In the genomic region with DNA sequence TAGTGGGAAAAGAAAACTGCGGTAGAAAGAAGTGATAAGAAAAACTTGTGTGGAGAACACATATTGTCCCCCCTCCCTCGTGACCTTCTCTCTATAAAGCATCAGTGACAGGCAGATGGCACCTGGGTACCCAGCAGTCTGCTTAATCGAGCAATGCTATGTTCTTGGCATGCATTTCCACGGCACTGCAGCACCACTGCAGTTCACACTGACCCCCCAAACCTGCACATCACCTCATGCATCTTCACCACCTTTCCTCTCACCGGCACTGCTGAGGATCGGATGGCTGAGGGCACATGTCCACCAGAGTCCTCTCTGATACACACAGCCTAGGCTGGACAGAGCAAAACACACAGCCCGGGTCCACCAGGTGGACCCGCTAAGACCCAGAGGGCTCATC, we compare ENCODE assay signal across 16 mouse cellular contexts.
A peak's percentile ranks its signal among the peaks of the same experiment; 100 is the strongest.
DNase-seq lines count a peak whose midpoint lies in the region; ATAC-seq lines count a peak whose summit lies in the region.
"Had no signal": no experiment of that assay in that cellular context is flagged by ENCODE, and none has a peak within 500 bp of the region (broad histone marks: within the 10 kb centered on the region; RNA-seq: fewer than 3 reads in every experiment).

No protein-coding gene starts in this region.

- H3K4me2 ChIP-seq in hindbrain, embryonic 13.5 days, result peak overlapping the region; percentile 85
- peak overlapping the region; percentile 78 for H3K4me2 ChIP-seq in forebrain, embryonic 16.5 days (ENCODE audit: low read length)
- peak overlapping the region; percentile 76 for H3K4me2 ChIP-seq in midbrain, embryonic 16.5 days (ENCODE audit: low read length)
- H3K4me2 ChIP-seq: heart, embryonic 12.5 days had no signal

- H3K4me1 ChIP-seq in hindbrain, embryonic 13.5 days (replicated peaks), result peaks cover 19% of the 10 kb centered on the region
- peaks cover 19% of the 10 kb centered on the region for H3K4me1 ChIP-seq in hindbrain, embryonic 10.5 days (replicated peaks)
- H3K4me1 ChIP-seq in forebrain, embryonic 16.5 days (replicated peaks; ENCODE audit: control insufficient read depth, insufficient read depth, low read length), result peaks cover 12% of the 10 kb centered on the region
- peaks cover 5% of the 10 kb centered on the region for H3K4me1 ChIP-seq in midbrain, embryonic 16.5 days (ENCODE audit: control insufficient read depth, insufficient read depth, low read length)

- H3K27ac ChIP-seq in hindbrain, embryonic 13.5 days, result no peak overlapping the region
- no peak overlapping the region for H3K27ac ChIP-seq in hindbrain, embryonic 10.5 days
- H3K27ac ChIP-seq in forebrain, embryonic 16.5 days (ENCODE audit: low read length), result no peak overlapping the region
- H3K27ac ChIP-seq in midbrain, embryonic 16.5 days (ENCODE audit: low read length), result peak overlapping the region; percentile 82; the same call in 1 of the 2 replicates

- DNase-seq in hindbrain, embryonic 10.5 days (ENCODE audit: low spot score), result no peak
- DNase-seq in cerebellum, adult 9-10 months, result peak; percentile 76
- DNase-seq in right cerebral cortex, adult 2 months (ENCODE audit: low spot score in 2 of 2), result no peak
- no peak for DNase-seq in right cerebral cortex, adult 18-20 months
- no peak for DNase-seq in heart, postnatal 4 days
- DNase-seq: adrenal gland, postnatal 10 days; gastrocnemius, postnatal 10 days; kidney, adult 2 months; kidney, postnatal 36 days; layer of hippocampus, postnatal 36 days; lung, adult 18-20 months had no signal

- H3K4me3 ChIP-seq in hindbrain, embryonic 13.5 days, result peak overlapping the region; percentile 56
- no peak overlapping the region for H3K4me3 ChIP-seq in hindbrain, embryonic 10.5 days
- H3K4me3 ChIP-seq in forebrain, embryonic 16.5 days (replicated peaks; ENCODE audit: low read length), result peak overlapping the region; percentile 55
- H3K4me3 ChIP-seq in midbrain, embryonic 16.5 days (ENCODE audit: low read depth, low read length), result peak overlapping the region; percentile 69
- H3K4me3 ChIP-seq: heart, embryonic 12.5 days had no signal

- peaks cover 11% of the 10 kb centered on the region; the same call in 1 of the 2 replicates for H3K36me3 ChIP-seq in hindbrain, embryonic 13.5 days
- H3K36me3 ChIP-seq in hindbrain, embryonic 10.5 days, result no peaks in the 10 kb centered on the region
- H3K36me3 ChIP-seq in forebrain, embryonic 16.5 days (ENCODE audit: control insufficient read depth, insufficient read depth), result no peaks in the 10 kb centered on the region
- H3K36me3 ChIP-seq in midbrain, embryonic 16.5 days (ENCODE audit: control insufficient read depth, insufficient read depth, low read length), result peaks cover 5% of the 10 kb centered on the region
- H3K36me3 ChIP-seq: G1E; heart, embryonic 12.5 days had no signal

- 80% methylated on average over 8 of the region's 8 CpGs for WGBS in hindbrain, embryonic 13.5 days
- WGBS in hindbrain, embryonic 10.5 days, result 79% methylated on average over 8 of the region's 8 CpGs
- WGBS in forebrain, embryonic 16.5 days, result 75% methylated on average over 8 of the region's 8 CpGs
- WGBS in midbrain, embryonic 16.5 days, result 70% methylated on average over 8 of the region's 8 CpGs

- ATAC-seq in hindbrain, embryonic 13.5 days (ENCODE audit: low FRiP score), result 0 out of 2 replicates have a peak, but pooled peaks have one; percentile 21
- ATAC-seq in forebrain, embryonic 16.5 days, result no peak
- peak; percentile 19; the same call in 1 of the 2 replicates for ATAC-seq in midbrain, embryonic 16.5 days

- peaks cover 40% of the 10 kb centered on the region for H3K27me3 ChIP-seq in hindbrain, embryonic 13.5 days
- H3K27me3 ChIP-seq in hindbrain, embryonic 10.5 days (ENCODE audit: insufficient read depth, poor library complexity, severe bottlenecking), result peaks cover 41% of the 10 kb centered on the region
- H3K27me3 ChIP-seq in forebrain, embryonic 16.5 days (replicated peaks; ENCODE audit: control insufficient read depth, insufficient read depth, low read length), result peaks cover 16% of the 10 kb centered on the region
- no peaks in the 10 kb centered on the region for H3K27me3 ChIP-seq in midbrain, embryonic 16.5 days (ENCODE audit: control insufficient read depth, insufficient read depth, low read depth, low read length)

- peak overlapping the region; percentile 85 for H3K9ac ChIP-seq in hindbrain, embryonic 13.5 days
- no peak overlapping the region for H3K9ac ChIP-seq in forebrain, embryonic 16.5 days (replicated peaks; ENCODE audit: low read depth, low read length)
- H3K9ac ChIP-seq in midbrain, embryonic 16.5 days (ENCODE audit: low read depth, low read length), result peak overlapping the region; percentile 88
- H3K9ac ChIP-seq: heart, embryonic 12.5 days had no signal

- H3K9me3 ChIP-seq in hindbrain, embryonic 13.5 days, result no peaks in the 10 kb centered on the region
- no peaks in the 10 kb centered on the region for H3K9me3 ChIP-seq in hindbrain, embryonic 10.5 days
- H3K9me3 ChIP-seq in forebrain, embryonic 16.5 days (ENCODE audit: control insufficient read depth, low read length), result no peaks in the 10 kb centered on the region
- H3K9me3 ChIP-seq in midbrain, embryonic 16.5 days (replicated peaks; ENCODE audit: control insufficient read depth, low read length, poor library complexity, severe bottlenecking), result no peaks in the 10 kb centered on the region
- H3K9me3 ChIP-seq: G1E had no signal
